Mouse (Mus musculus): Measurements from ENCODE around the gene 1110008L16Rik.

- TF ChIP-seq CTCF (conservative IDR thresholded peaks at IDR 0.05; ENCODE audit: low read length) (no peak), POU5F1 (IDR thresholded peaks at IDR 0.05; ENCODE audit: borderline replicate concordance, low read length) (no peak)
These were observed 90.0 kb downstream of the 1110008L16Rik start for GRCm38 (mm10) chr12:55389132-55390081.
